Mouse (Mus musculus) intestine, embryonic 15.5 days (tissue): ENCODE measurements around the gene Gimap1. TPM values are rescaled to one million over a fixed set of nuclear protein-coding genes. Genes with fewer than 3 reads are reported as not detected.

Experiments
- ATAC-seq: fragments of 200-750 bp; cut with Nextera tagmentation; 2 replicates; pipeline ENCODE4 v1.8.0; 2017; ENCODE audit warnings: moderate TSS enrichment, moderate library complexity
- H3K27ac ChIP-seq: fragments of 300-500 bp; sonication (generic); 2 replicates; pipeline ENCODE4 v1.5.1; 2015; ENCODE audit warnings: mild to moderate bottlenecking, inconsistent platforms
- H3K27me3 ChIP-seq: fragments of 300-500 bp; sonication (generic); replicated peaks from 2 replicates; pipeline ENCODE4 v1.6.1; 2015; ENCODE audit warnings: inconsistent platforms
- H3K36me3 ChIP-seq: fragments of 300-500 bp; sonication (generic); 2 replicates; pipeline ENCODE4 v1.6.1; 2015; ENCODE audit warnings: inconsistent platforms
- H3K4me1 ChIP-seq: fragments of 300-500 bp; sonication (generic); replicated peaks from 2 replicates; pipeline ENCODE4 v1.6.1; 2015; ENCODE audit warnings: inconsistent platforms
- H3K4me2 ChIP-seq: fragments of 300-500 bp; sonication (generic); replicated peaks from 2 replicates; pipeline ENCODE4 v1.6.1; 2015; ENCODE audit warnings: mild to moderate bottlenecking, inconsistent platforms
- H3K4me3 ChIP-seq: fragments of 300-500 bp; sonication (generic); replicated peaks from 2 replicates; pipeline ENCODE4 v1.5.1; 2015; ENCODE audit warnings: inconsistent platforms
- H3K9ac ChIP-seq: fragments of 300-500 bp; sonication (generic); 2 replicates; pipeline ENCODE4 v1.6.1; 2015; ENCODE audit warnings: inconsistent platforms
- H3K9me3 ChIP-seq: fragments of 300-500 bp; sonication (generic); 2 replicates; pipeline ENCODE4 v1.6.1; 2016; ENCODE audit warnings: inconsistent platforms
- WGBS: fragments of 180-500 bp; shearing (Covaris S2); methylation state at CpG from one replicate; pipeline ENCODE4 v1.1.7; 2015; 5-methylcytosine and 5-hydroxymethylcytosine counted together
- polyA plus RNA-seq: library from polyadenylated mRNA; unstranded; fragments of >200 nt; fragmentation: Nextera tagmentation; extraction: Ambion mirVana; gene quantifications from 2 replicates; pipeline ENCODE4 v1.2.1, GENCODE M21; 2015

The Gimap1 gene
- polyA plus RNA-seq, result 31.0 and 34.9 TPM in 2 replicates

DNA sequence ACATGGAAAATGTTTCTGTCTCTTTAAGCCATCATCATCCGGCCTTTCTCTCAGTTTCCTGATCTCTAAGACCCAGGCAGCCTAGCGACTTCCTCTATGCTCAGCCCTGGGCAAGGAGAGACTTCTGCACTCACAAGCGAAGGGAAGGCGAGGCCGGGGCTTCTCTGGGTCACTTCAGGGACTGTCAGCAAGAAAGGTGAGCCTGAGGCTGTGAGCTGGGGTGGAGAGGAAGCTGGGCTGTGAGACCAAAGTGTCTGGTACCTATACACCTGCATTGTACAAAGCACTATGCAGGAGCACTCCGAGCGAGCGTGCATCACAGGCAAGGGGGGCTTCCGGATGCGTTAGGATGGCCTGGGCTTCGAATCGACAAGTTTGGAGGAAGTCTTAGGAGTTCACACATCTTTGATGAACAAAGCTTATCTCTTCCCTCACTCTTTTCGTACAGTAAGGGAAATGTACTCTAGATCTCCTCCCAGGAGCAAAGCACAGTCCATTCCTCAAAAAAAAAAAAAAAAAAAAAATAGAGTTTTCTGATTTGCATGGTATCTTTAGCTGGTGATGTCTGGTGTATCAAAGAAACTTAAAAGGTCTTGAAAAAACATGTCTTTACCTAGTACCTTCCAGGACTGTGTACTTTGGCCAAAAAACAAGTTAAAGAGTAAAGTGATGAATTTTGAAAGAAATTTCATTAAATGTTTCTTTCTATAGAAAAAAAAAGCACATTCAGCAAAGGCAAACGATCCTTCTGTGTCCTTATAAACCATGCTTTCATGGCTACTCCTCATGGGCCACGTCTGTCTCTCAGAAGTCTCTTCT lies at the start of gene Gimap1:
Gene Gimap1, plus strand, starts transcription at position 94 of the 819 bp plus-strand sequence.
- no peaks in the 10 kb centered on the region for H3K9me3 ChIP-seq
- no peaks in the 10 kb centered on the region for H3K36me3 ChIP-seq
- peak within 1 kb of the TSS; percentile 54; the same call in 1 of the 2 replicates for H3K27ac ChIP-seq
- peak within 1 kb of the TSS; percentile 34 for H3K4me3 ChIP-seq
- peak within 1 kb of the TSS; percentile 89 for H3K4me2 ChIP-seq
- peak within 1 kb of the TSS; percentile 20; the same call in 1 of the 2 replicates for H3K9ac ChIP-seq
- H3K27me3 ChIP-seq, result peaks cover 10% of the 10 kb centered on the region
- no peak for ATAC-seq
- WGBS, result 65% methylated on average over 15 of the region's 15 CpGs
- H3K4me1 ChIP-seq, result peaks cover 16% of the 10 kb centered on the region

DNA sequence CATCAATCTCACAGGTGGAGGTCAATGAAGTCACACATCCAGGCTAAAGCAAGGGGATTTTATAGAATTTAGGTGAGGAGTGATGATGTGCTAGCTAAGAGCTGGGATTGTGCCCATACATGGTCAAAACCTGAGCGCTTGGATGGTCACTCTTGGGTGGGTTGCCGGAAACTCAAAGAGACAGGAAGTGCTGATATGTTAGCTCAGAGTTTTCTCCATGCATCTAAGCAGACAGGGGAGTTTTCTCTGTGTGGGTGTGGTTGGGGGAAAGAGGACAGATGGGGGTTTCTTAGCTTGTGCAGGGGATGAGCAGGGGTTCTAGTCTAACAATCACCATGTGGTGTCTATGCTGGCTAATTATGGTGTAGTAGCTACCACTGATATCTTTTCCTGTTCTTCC lies 49.5 kb upstream of the Gimap1 start:
- 78% methylated on average over 2 of the region's 2 CpGs for WGBS
- Histone ChIP-seq H3K4me1 (no peaks in the 10 kb centered on the region), H3K9ac (no peak overlapping the region), H3K27me3 (no peaks in the 10 kb centered on the region), H3K4me3 (no peak overlapping the region), H3K36me3 (no peaks in the 10 kb centered on the region), H3K4me2 (no peak overlapping the region), H3K27ac (no peak overlapping the region), H3K9me3 (no peaks in the 10 kb centered on the region)
- ATAC-seq, result no peak

DNA sequence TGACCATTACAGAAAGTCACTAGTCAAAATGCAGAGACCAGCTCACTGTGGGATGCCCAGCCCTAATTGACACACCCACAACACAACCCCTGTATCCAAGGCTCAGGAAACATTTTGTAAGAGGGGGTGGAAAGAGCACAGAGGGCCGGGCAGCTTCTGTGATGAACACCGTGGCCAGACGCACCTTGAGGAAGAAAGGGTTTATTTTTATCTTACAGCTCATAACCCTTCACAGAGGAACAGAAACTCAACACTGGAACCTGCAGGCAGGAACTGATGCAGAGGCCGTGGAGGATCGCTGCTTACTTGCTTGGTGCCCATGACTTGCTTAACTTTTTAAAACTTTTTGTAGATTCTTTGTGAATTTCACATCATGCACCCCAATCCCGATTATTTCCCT lies 45.9 kb upstream of the Gimap1 start:
- H3K4me2 ChIP-seq, result no peak overlapping the region
- H3K27me3 ChIP-seq, result no peaks in the 10 kb centered on the region
- no peaks in the 10 kb centered on the region for H3K9me3 ChIP-seq
- H3K4me3 ChIP-seq, result no peak overlapping the region
- no peaks in the 10 kb centered on the region for H3K4me1 ChIP-seq
- 83% methylated on average over 6 of the region's 6 CpGs for WGBS
- no peak overlapping the region for H3K9ac ChIP-seq
- no peak for ATAC-seq
- H3K36me3 ChIP-seq, result no peaks in the 10 kb centered on the region
- no peak overlapping the region for H3K27ac ChIP-seq

DNA sequence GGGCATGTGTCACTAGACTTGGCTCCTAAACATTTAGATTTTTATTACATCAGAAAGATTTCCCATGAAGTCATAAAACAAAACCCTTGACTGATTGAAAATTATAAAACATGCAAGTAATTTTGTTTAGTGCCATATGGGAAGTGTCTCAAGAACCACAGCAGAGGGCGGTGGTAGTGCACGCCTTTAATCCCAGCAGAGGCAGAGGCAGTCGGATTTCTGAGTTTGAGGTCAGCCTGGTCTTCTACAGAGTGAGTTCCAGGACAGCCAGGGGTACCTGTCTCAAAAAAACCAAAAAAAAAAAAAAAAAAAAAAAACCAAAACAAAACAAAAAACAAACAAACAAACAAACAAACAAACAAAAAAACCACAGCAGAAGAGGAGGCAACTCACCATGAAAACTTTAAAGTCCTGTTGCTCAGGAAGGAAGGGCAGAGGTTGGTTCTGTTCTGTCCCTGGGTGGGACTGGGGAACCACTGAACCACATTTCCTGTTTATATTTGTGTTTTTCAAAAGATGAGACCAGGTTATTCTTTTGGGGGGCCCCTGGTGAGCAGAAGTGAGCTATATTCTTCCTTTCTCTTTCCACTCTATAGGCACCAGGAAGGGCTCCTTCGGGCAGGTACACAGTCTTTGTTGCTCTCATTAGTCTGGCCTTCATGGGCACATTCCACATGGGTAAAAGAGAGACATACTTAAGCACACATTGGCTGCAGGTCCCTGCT lies 41.9 kb upstream of the Gimap1 start:
- WGBS, result 85% methylated on average over 4 of the region's 4 CpGs
- Histone ChIP-seq H3K9me3 (no peaks in the 10 kb centered on the region), H3K27me3 (no peaks in the 10 kb centered on the region), H3K27ac (no peak overlapping the region), H3K4me2 (no peak overlapping the region), H3K9ac (no peak overlapping the region), H3K36me3 (no peaks in the 10 kb centered on the region), H3K4me1 (no peaks in the 10 kb centered on the region), H3K4me3 (no peak overlapping the region)
- ATAC-seq, result no peak

DNA sequence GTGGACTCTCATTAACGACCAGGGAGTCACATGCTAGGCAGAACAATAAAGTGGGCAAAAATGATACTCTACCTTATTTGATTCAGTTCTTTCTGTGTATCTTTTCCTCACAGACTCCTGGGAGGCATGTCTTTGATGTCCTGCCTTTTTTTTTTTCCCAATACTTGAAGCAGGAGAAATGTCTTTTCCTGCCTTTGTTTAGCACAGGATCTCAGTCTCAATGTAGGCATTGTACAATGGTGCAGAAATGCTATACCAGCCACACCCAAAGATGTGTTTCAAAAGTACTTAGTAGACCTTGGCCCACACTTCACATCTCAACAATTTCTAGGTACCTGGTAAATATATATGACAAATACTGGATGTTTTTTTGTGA lies 41.3 kb upstream of the Gimap1 start:
- 49% methylated on average over 1 of the region's 1 CpGs for WGBS
- Histone ChIP-seq H3K4me2 (no peak overlapping the region), H3K36me3 (no peaks in the 10 kb centered on the region), H3K27me3 (no peaks in the 10 kb centered on the region), H3K9ac (no peak overlapping the region), H3K4me1 (no peaks in the 10 kb centered on the region), H3K4me3 (no peak overlapping the region), H3K9me3 (no peaks in the 10 kb centered on the region), H3K27ac (no peak overlapping the region)
- ATAC-seq, result no peak

DNA sequence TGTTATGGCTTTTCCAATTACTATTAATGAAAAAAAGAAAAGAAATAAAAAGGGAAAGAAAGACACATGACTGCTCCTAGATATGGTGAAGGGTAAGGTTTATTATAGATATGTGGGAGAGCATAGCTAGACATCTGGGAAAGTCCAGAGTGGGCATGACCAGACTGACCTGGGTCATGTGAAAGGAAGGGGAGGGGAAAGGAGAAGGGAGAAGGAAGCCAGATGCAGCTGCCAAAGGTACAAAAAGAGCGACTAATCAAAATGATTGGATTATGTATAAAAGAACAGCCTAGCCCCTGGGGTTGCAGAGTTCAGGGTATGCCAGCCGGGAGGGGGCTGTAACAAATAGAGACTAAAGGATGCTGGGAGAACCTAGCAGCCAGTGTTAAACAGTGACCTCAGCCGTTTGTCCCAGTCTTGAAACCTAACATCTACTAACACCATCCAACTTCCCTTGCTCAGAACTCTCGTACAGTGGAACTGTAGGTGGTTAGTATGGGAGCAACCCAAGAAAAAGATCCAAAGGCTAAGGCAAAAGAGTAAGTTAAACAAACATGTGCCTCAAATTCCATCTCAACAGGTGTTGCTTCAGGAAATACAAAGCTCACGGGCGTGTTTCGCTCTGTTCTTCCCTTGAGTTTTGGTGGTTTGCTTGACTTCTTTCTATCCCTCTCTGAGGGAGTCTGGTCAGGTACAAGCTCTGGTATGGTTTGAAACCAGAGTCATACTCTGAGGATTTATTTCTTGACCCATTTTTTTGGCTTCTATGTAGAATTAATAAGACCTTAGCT lies 40.6 kb upstream of the Gimap1 start:
- 78% methylated on average over 7 of the region's 7 CpGs for WGBS
- Histone ChIP-seq H3K27ac (no peak overlapping the region), H3K4me2 (no peak overlapping the region), H3K9me3 (no peaks in the 10 kb centered on the region), H3K4me1 (no peaks in the 10 kb centered on the region), H3K36me3 (no peaks in the 10 kb centered on the region), H3K4me3 (no peak overlapping the region), H3K9ac (no peak overlapping the region), H3K27me3 (no peaks in the 10 kb centered on the region)
- ATAC-seq, result no peak

DNA sequence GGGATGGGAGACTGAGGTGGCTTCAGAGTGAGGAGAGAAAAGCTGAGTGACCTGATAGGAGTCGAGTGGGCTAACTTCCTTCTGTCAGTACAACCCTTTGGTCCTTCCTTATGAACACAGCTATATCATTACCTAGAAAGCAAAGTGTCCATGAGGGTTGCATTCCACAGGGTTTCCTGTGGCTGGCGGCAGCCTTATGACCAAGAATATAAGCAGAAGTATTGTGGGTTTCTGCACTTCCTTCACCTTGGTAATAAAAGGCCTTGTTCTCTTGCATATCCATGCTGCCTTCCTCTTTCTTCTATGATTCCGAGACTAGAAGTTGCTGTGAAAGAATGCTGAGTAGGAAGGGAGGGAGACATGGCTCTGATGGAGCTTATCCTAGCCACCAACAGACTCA lies 40.0 kb upstream of the Gimap1 start:
- no peak overlapping the region for H3K27ac ChIP-seq
- no peak for ATAC-seq
- WGBS, result 79% methylated on average over 3 of the region's 3 CpGs
- no peaks in the 10 kb centered on the region for H3K27me3 ChIP-seq
- H3K9ac ChIP-seq, result no peak overlapping the region
- H3K4me1 ChIP-seq, result no peaks in the 10 kb centered on the region
- no peak overlapping the region for H3K4me2 ChIP-seq
- no peaks in the 10 kb centered on the region for H3K9me3 ChIP-seq
- H3K4me3 ChIP-seq, result no peak overlapping the region
- no peaks in the 10 kb centered on the region for H3K36me3 ChIP-seq

DNA sequence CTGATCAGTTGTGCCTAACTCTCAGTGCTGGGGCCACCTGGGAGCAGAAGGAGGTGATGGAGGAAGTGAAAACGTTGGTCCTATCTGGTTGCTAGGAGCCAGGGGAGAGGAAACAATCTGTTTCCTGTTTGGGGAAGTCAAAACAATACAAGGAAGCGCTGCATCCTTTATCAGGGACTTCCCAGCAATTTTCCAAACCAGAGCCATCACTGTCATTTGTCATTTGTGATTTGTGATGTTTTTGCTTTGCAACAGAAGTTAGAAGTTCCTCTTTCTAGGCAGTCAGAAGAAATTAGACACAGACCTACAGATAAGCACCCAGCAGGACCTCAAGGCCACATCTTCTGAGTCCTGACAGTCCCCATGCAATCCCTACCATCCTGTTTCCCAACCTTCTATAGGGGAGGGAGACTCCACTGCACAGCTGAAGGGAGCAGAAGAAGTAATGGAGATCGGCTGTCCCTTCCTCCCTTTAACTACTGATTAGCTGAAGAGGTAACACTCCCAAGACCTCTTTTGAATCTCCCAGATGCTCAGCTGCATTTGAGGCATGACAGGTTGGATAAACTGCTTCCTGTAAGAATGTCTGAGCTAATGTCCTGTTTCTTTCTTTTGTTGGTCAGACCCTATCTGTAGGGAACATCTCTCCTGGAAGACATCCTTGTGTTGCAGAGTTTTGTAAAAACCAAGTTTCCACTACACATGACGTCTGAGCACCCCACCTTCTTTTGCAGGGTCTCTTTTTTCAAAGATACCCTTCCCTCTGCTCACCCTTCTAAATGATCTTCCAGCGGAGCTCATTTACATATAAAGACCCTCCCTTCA lies 38.4 kb upstream of the Gimap1 start:
- no peak overlapping the region for H3K4me2 ChIP-seq
- ATAC-seq, result no peak
- H3K4me1 ChIP-seq, result no peaks in the 10 kb centered on the region
- no peak overlapping the region for H3K27ac ChIP-seq
- no peaks in the 10 kb centered on the region for H3K36me3 ChIP-seq
- no peaks in the 10 kb centered on the region for H3K27me3 ChIP-seq
- no peaks in the 10 kb centered on the region for H3K9me3 ChIP-seq
- no peak overlapping the region for H3K9ac ChIP-seq
- WGBS, result 54% methylated on average over 5 of the region's 5 CpGs
- H3K4me3 ChIP-seq, result no peak overlapping the region

DNA sequence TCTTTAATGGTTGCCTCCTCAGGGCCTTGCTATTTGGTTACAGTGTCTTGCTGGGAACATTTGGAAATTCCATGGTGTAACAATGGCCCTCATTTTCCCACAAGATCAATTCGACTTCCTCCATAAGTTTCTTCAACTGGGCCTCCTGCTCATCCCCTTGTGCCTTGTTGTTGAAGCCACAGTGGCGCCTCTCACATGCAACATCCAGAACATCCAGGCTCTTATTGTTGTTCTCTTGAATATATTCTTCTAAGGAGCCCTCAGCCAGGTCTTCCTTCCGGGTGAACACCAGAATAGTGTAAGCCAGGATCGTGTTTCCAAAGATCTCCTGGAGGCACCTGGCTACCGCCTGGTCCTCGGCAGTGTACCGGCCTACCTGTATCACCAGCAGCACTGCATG lies 36.7 kb upstream of the Gimap1 start:
- Histone ChIP-seq H3K36me3 (no peaks in the 10 kb centered on the region), H3K9ac (no peak overlapping the region), H3K4me3 (no peak overlapping the region), H3K27ac (no peak overlapping the region; the same call in 1 of the 2 replicates), H3K4me2 (no peak overlapping the region), H3K4me1 (no peaks in the 10 kb centered on the region), H3K9me3 (no peaks in the 10 kb centered on the region), H3K27me3 (no peaks in the 10 kb centered on the region)
- no peak for ATAC-seq
- 86% methylated on average over 7 of the region's 7 CpGs for WGBS

DNA sequence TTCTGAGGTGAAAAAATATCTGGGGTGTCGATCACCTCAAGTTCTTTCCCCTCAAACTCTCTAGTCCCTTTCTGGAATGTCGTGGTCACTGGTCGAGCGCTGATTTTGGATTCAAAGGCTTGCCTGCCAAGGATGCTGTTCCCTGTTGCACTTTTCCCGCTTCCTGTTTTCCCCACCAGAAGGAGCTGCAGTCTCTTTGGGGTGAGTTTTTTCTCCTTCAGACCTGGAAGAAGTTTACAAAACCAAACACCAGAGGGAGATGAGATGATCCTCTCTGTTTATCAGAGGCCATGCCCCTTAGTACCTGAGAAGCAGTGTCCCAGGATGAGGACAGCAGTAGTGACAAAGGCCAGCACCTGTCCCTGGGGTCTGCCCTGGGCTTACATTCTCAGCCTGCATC lies 36.3 kb upstream of the Gimap1 start:
- ATAC-seq, result no peak
- WGBS, result 66% methylated on average over 5 of the region's 5 CpGs
- H3K4me3 ChIP-seq, result no peak overlapping the region
- H3K9ac ChIP-seq, result no peak overlapping the region
- H3K27ac ChIP-seq, result no peak overlapping the region; the same call in 1 of the 2 replicates
- no peak overlapping the region for H3K4me2 ChIP-seq
- H3K4me1 ChIP-seq, result no peaks in the 10 kb centered on the region
- no peaks in the 10 kb centered on the region for H3K9me3 ChIP-seq
- no peaks in the 10 kb centered on the region for H3K36me3 ChIP-seq
- H3K27me3 ChIP-seq, result no peaks in the 10 kb centered on the region

DNA sequence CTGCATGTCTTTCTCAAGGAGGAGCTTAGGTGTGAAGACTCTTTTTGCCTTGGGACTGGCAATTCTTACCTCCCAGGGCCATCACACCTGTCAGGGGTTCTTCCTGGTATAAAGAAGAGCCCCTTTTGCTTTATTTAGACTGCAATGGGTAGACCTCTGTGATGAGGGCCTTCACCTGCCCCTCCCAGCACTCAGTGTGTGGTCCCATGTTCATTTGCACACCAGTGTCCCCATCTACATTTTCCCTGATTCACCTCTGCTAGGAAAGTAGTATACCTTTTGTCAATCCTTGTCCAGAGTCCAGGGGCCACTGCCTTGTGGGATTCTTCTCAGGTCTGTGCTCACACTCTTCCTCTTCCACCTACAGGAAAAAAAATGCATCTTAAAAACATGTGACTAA lies 34.7 kb upstream of the Gimap1 start:
- Histone ChIP-seq H3K4me2 (no peak overlapping the region), H3K36me3 (no peaks in the 10 kb centered on the region), H3K9me3 (no peaks in the 10 kb centered on the region), H3K27ac (no peak overlapping the region), H3K4me3 (no peak overlapping the region), H3K27me3 (no peaks in the 10 kb centered on the region), H3K4me1 (no peaks in the 10 kb centered on the region), H3K9ac (no peak overlapping the region)
- no peak for ATAC-seq

DNA sequence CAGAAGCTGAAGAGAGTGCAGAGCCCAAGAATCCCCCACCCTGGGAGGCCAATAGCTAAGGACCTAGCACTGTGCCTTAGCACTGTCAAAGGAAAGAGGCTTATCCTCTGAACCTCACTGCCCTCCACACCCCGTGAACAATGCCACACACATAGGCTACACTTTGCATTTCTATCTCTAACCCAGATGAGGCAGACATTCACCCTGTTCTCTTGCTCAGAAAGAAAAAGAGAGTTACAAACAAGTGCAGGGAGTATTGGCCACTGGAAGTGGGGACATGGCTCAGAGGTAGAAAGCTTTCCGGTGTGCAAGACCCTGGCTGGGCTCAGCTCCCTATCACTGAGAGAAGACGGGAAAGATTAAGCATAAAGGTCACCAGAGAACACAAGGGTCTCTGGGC lies 32.7 kb upstream of the Gimap1 start:
- Histone ChIP-seq H3K9ac (no peak overlapping the region), H3K36me3 (no peaks in the 10 kb centered on the region), H3K27me3 (no peaks in the 10 kb centered on the region), H3K4me3 (no peak overlapping the region), H3K4me1 (no peaks in the 10 kb centered on the region), H3K9me3 (no peaks in the 10 kb centered on the region), H3K4me2 (no peak overlapping the region; the same call in 1 of the 2 replicates), H3K27ac (no peak overlapping the region)
- 61% methylated on average over 3 of the region's 3 CpGs for WGBS
- ATAC-seq, result no peak
